Mouse (Mus musculus): ENCODE data around the gene Med31. TPM values are rescaled to one million over a fixed set of nuclear protein-coding genes. Genes with fewer than 3 reads are reported as not detected.

Gene Med31
- 50.4 and 53.9 TPM in 2 replicates for polyA plus RNA-seq (2015; fragmentation: Nextera tagmentation; extraction: Ambion mirVana)

DNA sequence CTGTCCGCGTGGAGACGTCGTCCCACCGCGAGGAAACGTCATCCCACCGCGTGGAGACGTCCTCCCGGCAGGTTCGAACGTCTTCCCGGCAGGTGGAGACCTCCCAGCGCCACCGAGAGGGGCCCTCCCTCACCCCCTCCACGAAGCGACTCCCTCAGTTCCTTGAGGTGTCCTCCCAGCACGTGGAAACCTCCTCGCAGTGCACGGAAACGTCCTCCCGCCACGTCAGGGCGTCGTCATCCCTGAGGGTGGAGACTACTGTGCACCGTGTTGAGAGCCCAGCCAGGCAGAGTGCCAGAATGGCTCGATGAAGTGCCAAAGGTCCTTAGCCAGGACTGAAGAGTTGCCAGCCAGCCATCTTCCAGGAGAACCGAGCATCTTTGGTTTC lies at the start of gene Med31:
TSS of gene Med31 (minus strand) at position 183 of the 388 bp plus-strand sequence.
- H3K4me3 ChIP-seq (ENCODE audit: low read length), result peak within 1 kb of the TSS; percentile 83

DNA sequence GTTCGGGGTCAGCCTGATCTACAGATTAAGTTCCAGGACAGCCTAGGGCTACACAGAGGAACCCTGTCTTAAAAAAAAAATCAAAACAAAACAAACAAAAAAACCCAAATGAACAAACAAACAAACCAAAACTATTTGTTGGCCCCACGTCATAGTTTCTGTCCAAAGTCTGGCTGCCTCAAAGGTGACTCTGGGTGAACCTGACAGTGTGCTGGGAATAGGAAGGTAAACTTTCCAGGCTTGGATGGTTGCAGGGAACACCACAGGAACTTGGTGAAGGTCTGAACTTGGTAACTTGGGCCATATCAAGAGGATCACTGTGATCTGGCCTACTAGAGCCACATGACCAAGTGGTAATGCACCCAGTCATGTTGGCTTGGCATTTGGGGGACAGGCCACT lies 41.0 kb upstream of the Med31 start:
- Histone ChIP-seq H3K27me3 (replicated peaks; ENCODE audit: control insufficient read depth, insufficient read depth, low read length) (no peaks in the 10 kb centered on the region), H3K4me2 (ENCODE audit: low read length) (no peak overlapping the region), H3K36me3 (ENCODE audit: control insufficient read depth, insufficient read depth, low read length) (no peaks in the 10 kb centered on the region), H3K9me3 (ENCODE audit: control insufficient read depth, low read length) (no peaks in the 10 kb centered on the region), H3K9ac (ENCODE audit: low read depth, low read length) (no peak overlapping the region), H3K4me1 (ENCODE audit: control insufficient read depth, insufficient read depth, low read depth, low read length) (no peaks in the 10 kb centered on the region), H3K27ac (ENCODE audit: low read depth, low read length) (no peak overlapping the region), H3K4me3 (ENCODE audit: low read length) (no peak overlapping the region)
- WGBS, result 93% methylated on average over 2 of the region's 2 CpGs
- ATAC-seq, result no peak

More for the DNA sequence above, at the start of gene Med31:
- H3K27ac ChIP-seq (ENCODE audit: low read depth, low read length), result peak within 1 kb of the TSS; percentile 87
- peaks cover 4% of the 10 kb centered on the region for H3K36me3 ChIP-seq (ENCODE audit: control insufficient read depth, insufficient read depth, low read length)
- WGBS, result under 1% methylated on average over 29 of the region's 29 CpGs
- no peaks in the 10 kb centered on the region for H3K9me3 ChIP-seq (ENCODE audit: control insufficient read depth, low read length)
- H3K4me2 ChIP-seq (ENCODE audit: low read length), result peak within 1 kb of the TSS; percentile 95
- peak; percentile 87 for ATAC-seq
- no peaks in the 10 kb centered on the region for H3K27me3 ChIP-seq (replicated peaks; ENCODE audit: control insufficient read depth, insufficient read depth, low read length)
- H3K4me1 ChIP-seq (ENCODE audit: control insufficient read depth, insufficient read depth, low read depth, low read length), result peaks cover 19% of the 10 kb centered on the region
- H3K9ac ChIP-seq (ENCODE audit: low read depth, low read length), result peak within 1 kb of the TSS; percentile 81

DNA sequence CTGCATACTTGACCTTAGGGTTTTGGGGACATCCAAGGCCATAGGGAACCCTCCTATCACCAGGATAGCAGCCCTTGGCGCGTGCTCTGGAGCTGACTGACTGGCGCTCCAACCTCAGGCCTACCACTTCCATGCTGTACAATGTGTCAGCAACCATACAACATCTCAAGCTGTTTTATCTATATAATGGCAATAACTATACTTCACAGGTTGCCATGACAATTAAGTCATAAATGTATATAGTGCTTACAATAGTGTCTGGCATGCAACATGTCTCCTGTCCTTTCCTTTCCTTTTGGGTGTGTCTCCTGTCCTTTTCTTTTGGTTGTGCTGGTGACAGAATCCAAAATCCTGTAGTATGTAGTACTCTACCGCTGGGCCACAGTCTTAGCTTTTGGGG lies 40.2 kb upstream of the Med31 start:
- 93% methylated on average over 4 of the region's 4 CpGs for WGBS
- Histone ChIP-seq H3K4me1 (ENCODE audit: control insufficient read depth, insufficient read depth, low read depth, low read length) (no peaks in the 10 kb centered on the region), H3K36me3 (ENCODE audit: control insufficient read depth, insufficient read depth, low read length) (no peaks in the 10 kb centered on the region), H3K4me3 (ENCODE audit: low read length) (no peak overlapping the region), H3K9me3 (ENCODE audit: control insufficient read depth, low read length) (no peaks in the 10 kb centered on the region), H3K27ac (ENCODE audit: low read depth, low read length) (no peak overlapping the region), H3K4me2 (ENCODE audit: low read length) (no peak overlapping the region), H3K9ac (ENCODE audit: low read depth, low read length) (no peak overlapping the region), H3K27me3 (replicated peaks; ENCODE audit: control insufficient read depth, insufficient read depth, low read length) (no peaks in the 10 kb centered on the region)
- no peak for ATAC-seq

DNA sequence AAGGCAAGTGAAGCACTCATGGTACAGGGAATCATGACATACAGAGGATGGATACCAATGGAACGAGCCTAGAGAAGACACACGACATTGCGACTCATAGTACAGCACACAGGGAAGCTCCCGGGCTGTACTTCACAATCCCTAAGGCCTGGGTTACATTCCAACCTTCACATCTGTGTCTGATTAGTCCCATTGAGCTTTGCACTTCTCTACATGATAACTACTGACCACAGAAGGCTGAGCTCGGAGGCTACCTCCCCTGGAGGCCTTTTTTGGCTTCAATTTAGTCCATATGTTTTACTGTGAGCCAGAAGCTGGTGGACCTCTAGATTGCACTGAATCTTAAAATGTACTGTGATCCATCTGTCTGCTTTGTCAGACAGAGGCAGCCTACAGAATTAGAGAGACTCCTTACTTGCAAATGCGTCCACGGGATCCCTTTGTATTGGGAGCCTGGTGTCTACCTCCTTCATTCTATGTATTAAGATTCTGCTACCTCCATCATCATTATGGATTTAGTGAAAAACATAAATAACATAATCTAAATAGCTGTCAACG lies 29.9 kb upstream of the Med31 start:
- ATAC-seq, result no peak
- Histone ChIP-seq H3K9ac (ENCODE audit: low read depth, low read length) (no peak overlapping the region), H3K4me3 (ENCODE audit: low read length) (no peak overlapping the region), H3K4me1 (ENCODE audit: control insufficient read depth, insufficient read depth, low read depth, low read length) (no peaks in the 10 kb centered on the region), H3K9me3 (ENCODE audit: control insufficient read depth, low read length) (no peaks in the 10 kb centered on the region), H3K27ac (ENCODE audit: low read depth, low read length) (no peak overlapping the region), H3K36me3 (ENCODE audit: control insufficient read depth, insufficient read depth, low read length) (no peaks in the 10 kb centered on the region), H3K27me3 (replicated peaks; ENCODE audit: control insufficient read depth, insufficient read depth, low read length) (no peaks in the 10 kb centered on the region), H3K4me2 (ENCODE audit: low read length) (no peak overlapping the region)
- WGBS, result 84% methylated on average over 8 of the region's 8 CpGs

DNA sequence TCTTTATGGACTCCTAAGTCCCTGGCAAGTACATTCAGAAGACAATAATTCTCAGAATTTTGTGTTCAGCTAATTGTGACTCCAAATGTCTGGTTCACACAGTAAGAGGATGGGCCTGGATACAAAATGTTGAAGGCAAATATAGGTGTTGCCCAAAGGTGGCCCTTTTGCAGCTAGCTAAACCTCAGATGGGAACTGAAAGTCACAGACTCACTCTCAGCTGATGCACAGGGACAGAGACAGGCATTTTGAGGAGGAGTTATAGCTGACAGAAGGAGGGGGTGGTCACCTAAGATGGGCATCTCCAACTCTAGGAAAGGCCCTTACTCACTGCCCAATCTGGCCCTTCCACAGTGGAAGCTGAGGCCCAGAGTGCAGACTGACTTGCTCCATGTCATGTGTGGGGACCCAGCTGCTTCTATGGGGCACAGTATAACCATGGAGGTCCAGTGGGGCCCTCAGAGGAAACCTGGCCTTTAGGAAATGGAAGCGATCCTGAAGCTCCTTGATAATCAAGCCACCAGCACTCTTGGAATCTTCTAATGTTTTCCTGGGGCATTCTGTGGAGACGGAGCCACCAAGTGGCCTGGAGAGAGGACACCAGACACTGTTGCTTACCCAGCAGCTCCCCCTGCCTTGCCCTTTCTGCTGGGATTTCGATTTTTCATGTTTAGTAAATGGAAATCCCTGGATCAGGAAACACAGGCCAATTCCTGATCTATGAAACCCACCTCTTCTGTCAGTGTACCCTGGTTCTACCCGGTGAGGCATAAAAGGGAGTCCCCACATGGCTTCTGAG lies 24.9 kb upstream of the Med31 start:
- no peak overlapping the region for H3K9ac ChIP-seq (ENCODE audit: low read depth, low read length)
- no peaks in the 10 kb centered on the region for H3K36me3 ChIP-seq (ENCODE audit: control insufficient read depth, insufficient read depth, low read length)
- no peak overlapping the region for H3K27ac ChIP-seq (ENCODE audit: low read depth, low read length)
- no peak for ATAC-seq
- no peaks in the 10 kb centered on the region for H3K9me3 ChIP-seq (ENCODE audit: control insufficient read depth, low read length)
- no peaks in the 10 kb centered on the region for H3K27me3 ChIP-seq (replicated peaks; ENCODE audit: control insufficient read depth, insufficient read depth, low read length)
- no peak overlapping the region for H3K4me2 ChIP-seq (ENCODE audit: low read length)
- H3K4me1 ChIP-seq (ENCODE audit: control insufficient read depth, insufficient read depth, low read depth, low read length), result no peaks in the 10 kb centered on the region
- 68% methylated on average over 4 of the region's 4 CpGs for WGBS
- no peak overlapping the region for H3K4me3 ChIP-seq (ENCODE audit: low read length)

DNA sequence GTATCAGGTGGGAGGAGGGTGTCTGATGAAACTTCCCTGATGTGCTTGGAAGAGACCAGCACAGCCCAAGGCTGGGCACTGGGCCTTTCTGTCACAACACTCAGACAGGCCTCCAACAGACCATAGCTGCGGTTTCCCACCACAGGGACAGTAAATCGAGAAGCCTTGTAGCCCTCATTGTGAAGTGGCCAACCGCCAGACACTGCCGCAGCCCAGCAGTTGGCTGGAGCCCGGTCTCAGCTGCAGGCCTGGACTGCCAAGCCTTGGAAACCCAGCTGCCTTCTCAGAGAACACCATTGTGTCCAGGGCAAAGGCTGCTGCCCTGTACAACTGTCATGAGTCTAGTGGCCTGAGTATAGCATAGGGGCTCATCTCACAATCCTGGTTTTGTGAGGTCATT lies 18.6 kb upstream of the Med31 start:
- ATAC-seq, result peak; percentile 68; the same call in 1 of the 2 replicates
- Histone ChIP-seq H3K4me1 (ENCODE audit: control insufficient read depth, insufficient read depth, low read depth, low read length) (no peaks in the 10 kb centered on the region; the same call in 1 of the 2 replicates), H3K9me3 (ENCODE audit: control insufficient read depth, low read length) (no peaks in the 10 kb centered on the region), H3K4me3 (ENCODE audit: low read length) (no peak overlapping the region), H3K36me3 (ENCODE audit: control insufficient read depth, insufficient read depth, low read length) (no peaks in the 10 kb centered on the region), H3K27ac (ENCODE audit: low read depth, low read length) (no peak overlapping the region), H3K27me3 (replicated peaks; ENCODE audit: control insufficient read depth, insufficient read depth, low read length) (no peaks in the 10 kb centered on the region), H3K9ac (ENCODE audit: low read depth, low read length) (no peak overlapping the region), H3K4me2 (ENCODE audit: low read length) (no peak overlapping the region)
- WGBS, result 63% methylated on average over 5 of the region's 5 CpGs

DNA sequence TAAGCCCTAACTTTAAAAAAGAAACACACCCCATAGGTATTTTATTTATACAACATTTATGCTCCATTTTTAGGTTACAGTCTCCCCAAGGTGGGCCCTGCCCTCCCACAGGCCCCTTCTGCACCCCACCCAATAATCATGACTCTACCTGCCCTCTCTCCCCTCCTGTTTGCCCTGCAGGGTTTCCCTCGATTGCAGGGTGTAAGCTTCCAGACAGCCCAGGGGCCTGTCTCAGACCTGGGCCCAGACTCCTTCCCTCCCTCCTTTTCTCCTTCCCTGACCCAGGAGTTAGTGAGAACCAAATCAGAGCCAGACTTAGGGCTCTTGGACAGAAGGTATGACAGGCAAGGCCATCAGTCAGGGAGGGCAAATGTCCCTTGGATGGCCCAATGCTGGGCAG lies 17.6 kb upstream of the Med31 start:
- 88% methylated on average over 1 of the region's 1 CpGs for WGBS
- H3K9me3 ChIP-seq (ENCODE audit: control insufficient read depth, low read length), result no peaks in the 10 kb centered on the region

DNA sequence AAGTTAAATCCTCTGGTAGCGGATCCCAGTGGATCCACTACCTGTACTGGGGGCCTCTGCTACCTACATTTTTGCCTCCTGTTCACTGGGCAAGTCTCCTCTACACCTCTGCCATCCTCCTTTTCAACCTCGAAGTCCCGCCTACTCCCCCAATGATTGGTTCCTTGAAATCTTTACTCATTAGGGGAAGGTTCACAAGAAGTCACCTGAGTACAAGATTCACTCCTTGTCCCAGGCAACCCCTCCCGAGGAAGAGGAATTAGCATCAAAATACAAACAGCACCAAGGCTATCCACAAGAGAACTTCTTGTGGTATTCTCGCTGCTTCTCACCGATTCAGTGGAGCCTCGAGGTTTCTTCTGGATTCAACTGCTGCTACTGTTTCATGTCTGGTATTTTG lies 16.7 kb upstream of the Med31 start:
- Histone ChIP-seq H3K4me1 (ENCODE audit: control insufficient read depth, insufficient read depth, low read depth, low read length) (no peaks in the 10 kb centered on the region; the same call in 1 of the 2 replicates), H3K4me2 (ENCODE audit: low read length) (no peak overlapping the region), H3K27me3 (replicated peaks; ENCODE audit: control insufficient read depth, insufficient read depth, low read length) (no peaks in the 10 kb centered on the region), H3K36me3 (ENCODE audit: control insufficient read depth, insufficient read depth, low read length) (no peaks in the 10 kb centered on the region), H3K9me3 (ENCODE audit: control insufficient read depth, low read length) (no peaks in the 10 kb centered on the region), H3K4me3 (ENCODE audit: low read length) (no peak overlapping the region), H3K27ac (ENCODE audit: low read depth, low read length) (no peak overlapping the region), H3K9ac (ENCODE audit: low read depth, low read length) (no peak overlapping the region)
- 85% methylated on average over 7 of the region's 7 CpGs for WGBS
- ATAC-seq, result no peak

More for the DNA sequence above, 17.6 kb upstream of the Med31 start:
- H3K9ac ChIP-seq (ENCODE audit: low read depth, low read length), result no peak overlapping the region
- H3K36me3 ChIP-seq (ENCODE audit: control insufficient read depth, insufficient read depth, low read length), result no peaks in the 10 kb centered on the region
- no peaks in the 10 kb centered on the region for H3K27me3 ChIP-seq (replicated peaks; ENCODE audit: control insufficient read depth, insufficient read depth, low read length)
- ATAC-seq, result no peak
- no peak overlapping the region for H3K27ac ChIP-seq (ENCODE audit: low read depth, low read length)
- H3K4me2 ChIP-seq (ENCODE audit: low read length), result no peak overlapping the region
- no peak overlapping the region for H3K4me3 ChIP-seq (ENCODE audit: low read length)
- H3K4me1 ChIP-seq (ENCODE audit: control insufficient read depth, insufficient read depth, low read depth, low read length), result no peaks in the 10 kb centered on the region; the same call in 1 of the 2 replicates

DNA sequence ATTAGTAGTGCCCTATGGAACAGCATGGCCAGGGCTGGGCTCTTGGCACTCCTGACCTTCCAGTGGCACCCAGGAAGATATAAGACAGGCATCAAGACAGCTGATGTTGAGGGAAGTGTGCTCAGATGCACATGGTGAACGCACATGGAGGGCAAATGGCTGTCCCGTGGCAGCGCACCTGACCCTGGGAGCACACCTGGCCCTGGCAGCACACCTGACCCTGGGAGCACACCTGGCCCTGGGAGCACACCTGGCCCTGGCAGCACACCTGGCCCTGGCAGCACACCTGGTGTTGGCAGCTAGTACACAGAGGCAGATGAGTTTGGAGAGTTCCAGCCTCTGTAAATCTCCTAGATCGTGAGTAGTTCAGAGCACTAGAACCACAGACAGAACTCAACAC lies 13.1 kb upstream of the Med31 start:
- no peaks in the 10 kb centered on the region for H3K36me3 ChIP-seq (ENCODE audit: control insufficient read depth, insufficient read depth, low read length)
- 94% methylated on average over 4 of the region's 4 CpGs for WGBS
- H3K4me1 ChIP-seq (ENCODE audit: control insufficient read depth, insufficient read depth, low read depth, low read length), result peaks cover 8% of the 10 kb centered on the region
- no peaks in the 10 kb centered on the region for H3K9me3 ChIP-seq (ENCODE audit: control insufficient read depth, low read length)
- ATAC-seq, result no peak
- no peak overlapping the region for H3K9ac ChIP-seq (ENCODE audit: low read depth, low read length)
- no peak overlapping the region for H3K4me3 ChIP-seq (ENCODE audit: low read length)
- H3K27ac ChIP-seq (ENCODE audit: low read depth, low read length), result no peak overlapping the region
- no peak overlapping the region for H3K4me2 ChIP-seq (ENCODE audit: low read length)
- H3K27me3 ChIP-seq (replicated peaks; ENCODE audit: control insufficient read depth, insufficient read depth, low read length), result no peaks in the 10 kb centered on the region
